Mouse (Mus musculus): ENCODE results near the gene Nprl3. TPM values are rescaled to one million over a fixed set of nuclear protein-coding genes. Genes with fewer than 3 reads are reported as not detected.
A peak's percentile ranks its signal among the peaks of the same experiment; 100 is the strongest.
"Not testable (repeated sequence)": the region's sequence is repeated elsewhere in the genome, so short reads cannot be mapped to it uniquely, and the experiment has no call there.

Gene Nprl3
- polyA plus RNA-seq, 1 experiment from 2014 or later = 41.2 TPM

GRCm38 (mm10) chr11:32297866-32298531 lies 30.5 kb upstream of the Nprl3 start:
- H3K9ac ChIP-seq = no peak overlapping the region
- H3K27me3 ChIP-seq = peaks cover 14% of the 10 kb centered on the region
- ATAC-seq (ENCODE audit: insufficient number of reproducible peaks, low FRiP score, low TSS enrichment, low read depth) = no peak
- no peaks in the 10 kb centered on the region for H3K36me3 ChIP-seq
- 90% methylated on average over 1 of the region's 1 CpGs for WGBS
- no peak overlapping the region for H3K27ac ChIP-seq (replicated peaks)
- H3K4me1 ChIP-seq = no peaks in the 10 kb centered on the region
- no peak overlapping the region for H3K4me3 ChIP-seq (replicated peaks)
- no peaks in the 10 kb centered on the region for H3K9me3 ChIP-seq (replicated peaks)
- no peak overlapping the region for H3K4me2 ChIP-seq (replicated peaks)

- H3K27ac ChIP-seq (replicated peaks); H3K4me2 ChIP-seq (replicated peaks); H3K9ac ChIP-seq; H3K36me3 ChIP-seq; H3K4me1 ChIP-seq; ATAC-seq (ENCODE audit: insufficient number of reproducible peaks, low FRiP score, low TSS enrichment, low read depth); H3K4me3 ChIP-seq (replicated peaks); H3K9me3 ChIP-seq (replicated peaks): not testable (repeated sequence)
- H3K27me3 ChIP-seq = peaks cover 14% of the 10 kb centered on the region
- 44% methylated on average over 2 of the region's 2 CpGs for WGBS
Observed at GRCm38 (mm10) chr11:32297417-32297816, 29.9 kb upstream of the Nprl3 start.

- not testable (repeated sequence) for H3K27ac ChIP-seq (replicated peaks); ATAC-seq (ENCODE audit: insufficient number of reproducible peaks, low FRiP score, low TSS enrichment, low read depth)
Observed at GRCm38 (mm10) chr11:32296203-32296602, 28.7 kb upstream of the Nprl3 start, which contains the start of gene Hba-a2. Gene Hba-a2, plus strand, starts transcription at chr11:32296489.

GRCm38 (mm10) chr11:32293479-32293878 lies 26.0 kb upstream of the Nprl3 start:
- H3K9me3 ChIP-seq (replicated peaks); H3K4me3 ChIP-seq (replicated peaks); H3K27me3 ChIP-seq; H3K9ac ChIP-seq; H3K4me2 ChIP-seq (replicated peaks); ATAC-seq (ENCODE audit: insufficient number of reproducible peaks, low FRiP score, low TSS enrichment, low read depth); H3K4me1 ChIP-seq; H3K36me3 ChIP-seq; H3K27ac ChIP-seq (replicated peaks): not testable (repeated sequence)
- 64% methylated on average over 3 of the region's 3 CpGs for WGBS

More at GRCm38 (mm10) chr11:32296203-32296602, 28.7 kb upstream of the Nprl3 start, which contains the start of gene Hba-a2:
- H3K4me2 ChIP-seq (replicated peaks); H3K36me3 ChIP-seq; H3K4me3 ChIP-seq (replicated peaks); H3K9me3 ChIP-seq (replicated peaks); H3K27me3 ChIP-seq; H3K9ac ChIP-seq; H3K4me1 ChIP-seq: not testable (repeated sequence)
- WGBS = no CpG with 5 or more reads among the region's 4 CpGs

GRCm38 (mm10) chr11:32292819-32293218 lies 25.3 kb upstream of the Nprl3 start:
- ATAC-seq (ENCODE audit: insufficient number of reproducible peaks, low FRiP score, low TSS enrichment, low read depth); H3K4me3 ChIP-seq (replicated peaks); H3K9ac ChIP-seq; H3K27me3 ChIP-seq; H3K9me3 ChIP-seq (replicated peaks); H3K4me2 ChIP-seq (replicated peaks); H3K27ac ChIP-seq (replicated peaks); H3K36me3 ChIP-seq; H3K4me1 ChIP-seq: not testable (repeated sequence)
- WGBS = 77% methylated on average over 4 of the region's 4 CpGs

- no peak overlapping the region for H3K9ac ChIP-seq
- no peak overlapping the region for H3K4me2 ChIP-seq (replicated peaks)
- H3K27me3 ChIP-seq = peaks cover 5% of the 10 kb centered on the region
- H3K27ac ChIP-seq (replicated peaks) = no peak overlapping the region
- 65% methylated on average over 9 of the region's 9 CpGs for WGBS
- H3K36me3 ChIP-seq = no peaks in the 10 kb centered on the region
- no peak for ATAC-seq (ENCODE audit: insufficient number of reproducible peaks, low FRiP score, low TSS enrichment, low read depth)
- no peaks in the 10 kb centered on the region for H3K9me3 ChIP-seq (replicated peaks)
- H3K4me3 ChIP-seq (replicated peaks) = no peak overlapping the region
- no peaks in the 10 kb centered on the region for H3K4me1 ChIP-seq
Observed at GRCm38 (mm10) chr11:32287493-32287825, 20.0 kb upstream of the Nprl3 start.

- WGBS = 19% methylated on average over 31 of the region's 33 CpGs
- H3K27ac ChIP-seq (replicated peaks); H3K9ac ChIP-seq: not testable (repeated sequence)
Observed at GRCm38 (mm10) chr11:32286695-32287492, 19.4 kb upstream of the Nprl3 start, which contains the start of gene Hbq1b. Gene Hbq1b, plus strand, starts transcription at chr11:32286965.

GRCm38 (mm10) chr11:32285887-32286286 lies 18.4 kb upstream of the Nprl3 start:
- H3K4me2 ChIP-seq (replicated peaks); H3K9me3 ChIP-seq (replicated peaks); H3K36me3 ChIP-seq; H3K4me1 ChIP-seq; H3K27ac ChIP-seq (replicated peaks); H3K27me3 ChIP-seq; H3K9ac ChIP-seq; H3K4me3 ChIP-seq (replicated peaks); ATAC-seq (ENCODE audit: insufficient number of reproducible peaks, low FRiP score, low TSS enrichment, low read depth): not testable (repeated sequence)

More at GRCm38 (mm10) chr11:32286695-32287492, 19.4 kb upstream of the Nprl3 start, which contains the start of gene Hbq1b:
- Histone ChIP-seq H3K4me2 (replicated peaks) (peak within 1 kb of the TSS; percentile 51), H3K4me3 (replicated peaks) (peak within 1 kb of the TSS; percentile 30)
- H3K27me3 ChIP-seq; H3K9me3 ChIP-seq (replicated peaks); H3K4me1 ChIP-seq; H3K36me3 ChIP-seq: not testable (repeated sequence)
- peak; percentile 63 for ATAC-seq (ENCODE audit: insufficient number of reproducible peaks, low FRiP score, low TSS enrichment, low read depth)

- 81% methylated on average over 7 of the region's 7 CpGs for WGBS
- no peaks in the 10 kb centered on the region for H3K4me1 ChIP-seq
- H3K4me3 ChIP-seq (replicated peaks) = no peak overlapping the region
- no peak overlapping the region for H3K27ac ChIP-seq (replicated peaks)
- H3K27me3 ChIP-seq = peaks cover 5% of the 10 kb centered on the region
- H3K36me3 ChIP-seq = no peaks in the 10 kb centered on the region
- no peak overlapping the region for H3K4me2 ChIP-seq (replicated peaks)
- no peaks in the 10 kb centered on the region for H3K9me3 ChIP-seq (replicated peaks)
- H3K9ac ChIP-seq = no peak overlapping the region
- ATAC-seq (ENCODE audit: insufficient number of reproducible peaks, low FRiP score, low TSS enrichment, low read depth) = no peak
Observed at GRCm38 (mm10) chr11:32285031-32285775, 17.7 kb upstream of the Nprl3 start.

- H3K27ac ChIP-seq (replicated peaks); H3K36me3 ChIP-seq; H3K4me2 ChIP-seq (replicated peaks); H3K4me3 ChIP-seq (replicated peaks); H3K9me3 ChIP-seq (replicated peaks); H3K9ac ChIP-seq; H3K4me1 ChIP-seq; ATAC-seq (ENCODE audit: insufficient number of reproducible peaks, low FRiP score, low TSS enrichment, low read depth); H3K27me3 ChIP-seq: not testable (repeated sequence)
- WGBS = 49% methylated on average over 2 of the region's 2 CpGs
Observed at GRCm38 (mm10) chr11:32284582-32284981, 17.1 kb upstream of the Nprl3 start.

GRCm38 (mm10) chr11:32283091-32283777 lies 15.7 kb upstream of the Nprl3 start, which contains the start of gene Hba-a1:
Gene Hba-a1, plus strand, starts transcription at chr11:32283511.
- H3K4me1 ChIP-seq; H3K4me2 ChIP-seq (replicated peaks): not testable (repeated sequence)

More at GRCm38 (mm10) chr11:32283091-32283777, 15.7 kb upstream of the Nprl3 start, which contains the start of gene Hba-a1:
- not testable (repeated sequence) for H3K9ac ChIP-seq; ATAC-seq (ENCODE audit: insufficient number of reproducible peaks, low FRiP score, low TSS enrichment, low read depth); H3K36me3 ChIP-seq; H3K4me3 ChIP-seq (replicated peaks); H3K9me3 ChIP-seq (replicated peaks); H3K27ac ChIP-seq (replicated peaks)
- WGBS = 55% methylated on average over 1 of the region's 5 CpGs
- peaks cover 13% of the 10 kb centered on the region for H3K27me3 ChIP-seq

Data from embryonic facial prominence, embryonic 15.5 days (tissue).